Mouse (Mus musculus): Measurements from ENCODE around the gene Chrm2.

The Chrm2 gene

DNA sequence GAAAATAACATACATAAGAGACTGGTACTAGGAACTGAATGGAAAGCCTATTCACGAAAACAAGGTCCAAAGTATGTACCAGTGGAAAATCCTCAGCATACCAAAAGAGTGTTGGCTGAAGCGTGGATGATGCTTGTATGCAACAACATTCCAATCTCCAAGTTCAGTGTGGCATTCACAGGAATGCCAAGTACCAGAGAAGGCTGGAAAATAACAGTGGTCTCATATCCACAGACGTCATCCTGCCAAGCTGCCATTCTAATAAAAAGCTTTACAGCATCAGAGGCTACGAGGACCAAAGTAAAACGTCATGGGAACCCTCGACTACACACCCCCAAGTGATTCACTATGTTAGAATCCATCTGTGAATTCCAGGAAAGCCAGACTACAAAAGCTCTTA lies 153.4 kb downstream of the Chrm2 start:
- 65% methylated on average over 6 of the region's 6 CpGs for WGBS

DNA sequence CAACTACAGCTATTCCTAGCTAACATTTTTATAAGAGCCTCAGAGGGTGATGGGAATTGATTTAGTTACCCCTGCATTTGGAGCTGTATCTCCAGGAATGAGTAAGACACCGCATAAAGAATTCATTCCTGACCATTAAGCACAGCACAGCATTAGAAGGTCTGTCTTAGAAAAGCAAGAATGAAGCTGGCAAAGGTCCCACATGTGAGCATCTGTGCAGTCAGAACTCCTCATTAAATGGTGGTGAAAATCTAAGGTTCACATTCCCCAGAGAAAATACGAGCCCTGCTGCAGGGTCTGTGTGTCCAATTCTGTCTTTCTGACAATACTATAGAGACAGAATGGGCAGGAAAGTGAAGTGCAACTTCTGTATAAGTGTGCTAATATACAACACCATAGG lies 179.0 kb downstream of the Chrm2 start:
- WGBS = 79% methylated on average over 2 of the region's 2 CpGs

Measured in cerebral cortex, adult 2 months (tissue).